Mouse (Mus musculus): Measurements from ENCODE around the gene Vmn1r18. TPM values are rescaled to one million over a fixed set of nuclear protein-coding genes. Genes with fewer than 3 reads are reported as not detected.
"Not testable (repeated sequence)": the region's sequence is repeated elsewhere in the genome, so short reads cannot be mapped to it uniquely, and the experiment has no call there.

The Vmn1r18 gene
- 0.02 TPM in 1 of 2 replicates, not detected in the other for polyA plus RNA-seq (2015; fragmentation: Nextera tagmentation; extraction: Ambion mirVana)

DNA sequence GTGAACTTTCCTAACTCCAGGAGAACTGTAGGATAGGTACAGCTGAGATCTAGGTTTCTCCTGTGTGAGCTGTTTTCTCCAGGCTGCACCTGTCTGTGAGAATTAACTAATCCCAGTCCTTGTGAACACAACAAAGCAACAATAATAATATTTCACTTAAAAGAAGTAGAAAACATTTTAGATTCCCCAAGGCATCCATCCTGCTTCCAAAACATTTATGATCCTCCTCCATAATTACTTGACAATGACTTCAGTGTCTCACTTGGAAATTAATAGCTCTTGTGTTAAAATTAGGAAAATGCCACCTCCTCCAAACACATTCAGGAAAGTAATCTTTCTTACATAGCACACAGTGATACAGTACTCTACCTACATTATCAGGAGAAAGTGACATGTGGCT is at the start of gene Vmn1r18:
TSS of gene Vmn1r18 (minus strand) at position 101 of the 400 bp plus-strand sequence.
- no peak within 1 kb of the TSS for H3K4me2 ChIP-seq (replicated peaks; ENCODE audit: low read depth)
- H3K27ac ChIP-seq (replicated peaks), result no peak within 1 kb of the TSS
- H3K27me3 ChIP-seq (ENCODE audit: control insufficient read depth, insufficient read depth, low read length), result no peaks in the 10 kb centered on the region
- no peak within 1 kb of the TSS for H3K9ac ChIP-seq (ENCODE audit: low read length)
- no peak within 1 kb of the TSS for H3K4me3 ChIP-seq (ENCODE audit: low read depth, low read length)
- ATAC-seq (ENCODE audit: low FRiP score, low TSS enrichment) (no peak), DNase-seq (ENCODE audit: low spot score) (no peak)
- H3K4me1 ChIP-seq (replicated peaks; ENCODE audit: control insufficient read depth, insufficient read depth), result no peaks in the 10 kb centered on the region
- no peaks in the 10 kb centered on the region for H3K9me3 ChIP-seq (ENCODE audit: control insufficient read depth, low read length)
- no peak for TF ChIP-seq CTCF (IDR thresholded peaks at IDR 0.05; ENCODE audit: low read depth)
- no peak for TF ChIP-seq EP300 (optimal IDR thresholded peaks at IDR 0.05)
- no peaks in the 10 kb centered on the region for H3K36me3 ChIP-seq (ENCODE audit: control insufficient read depth, insufficient read depth, low read length)

DNA sequence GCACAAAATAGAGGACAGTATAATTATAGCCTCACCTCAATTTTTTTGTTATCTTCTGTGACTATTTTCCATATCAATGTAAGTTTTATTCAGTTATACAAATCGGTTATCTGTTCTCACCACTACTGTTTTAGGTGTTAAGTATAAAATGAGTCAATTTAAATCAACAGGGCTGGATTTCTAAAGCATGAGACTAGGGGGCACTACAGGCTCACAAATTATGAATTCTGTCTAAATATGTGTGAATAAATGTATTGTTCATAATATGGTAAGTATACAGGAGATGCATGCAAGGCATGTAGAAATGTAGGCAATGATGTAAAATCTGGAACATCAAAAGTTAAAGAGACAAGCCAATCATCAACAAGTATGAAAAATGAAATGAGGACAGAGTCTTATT is 35.6 kb upstream of the Vmn1r18 start:
- H3K4me2 ChIP-seq (replicated peaks; ENCODE audit: low read depth), result no peak overlapping the region
- WGBS, result 68% methylated on average over 1 of the region's 1 CpGs
- no peaks in the 10 kb centered on the region for H3K4me1 ChIP-seq (replicated peaks; ENCODE audit: control insufficient read depth, insufficient read depth)
- H3K4me3 ChIP-seq (ENCODE audit: low read depth, low read length), result no peak overlapping the region
- TF ChIP-seq CTCF (IDR thresholded peaks at IDR 0.05; ENCODE audit: low read depth) (peak; percentile 63), EP300 (optimal IDR thresholded peaks at IDR 0.05) (no peak)
- no peaks in the 10 kb centered on the region for H3K27me3 ChIP-seq (ENCODE audit: control insufficient read depth, insufficient read depth, low read length)
- no peaks in the 10 kb centered on the region for H3K9me3 ChIP-seq (ENCODE audit: control insufficient read depth, low read length)
- DNase-seq (ENCODE audit: low spot score) (no peak), ATAC-seq (ENCODE audit: low FRiP score, low TSS enrichment) (no peak)
- H3K36me3 ChIP-seq (ENCODE audit: control insufficient read depth, insufficient read depth, low read length), result no peaks in the 10 kb centered on the region
- H3K9ac ChIP-seq (ENCODE audit: low read length), result no peak overlapping the region
- no peak overlapping the region for H3K27ac ChIP-seq (replicated peaks)

- no peak for DNase-seq (ENCODE audit: low spot score)
- H3K4me3 ChIP-seq (ENCODE audit: low read depth, low read length), result no peak within 1 kb of the TSS
- H3K27ac ChIP-seq (replicated peaks), result no peak within 1 kb of the TSS
- no peak for TF ChIP-seq EP300 (optimal IDR thresholded peaks at IDR 0.05)
- no peak for TF ChIP-seq CTCF (IDR thresholded peaks at IDR 0.05; ENCODE audit: low read depth)
- no peaks in the 10 kb centered on the region for H3K9me3 ChIP-seq (ENCODE audit: control insufficient read depth, low read length)
- H3K4me1 ChIP-seq (replicated peaks; ENCODE audit: control insufficient read depth, insufficient read depth), result no peaks in the 10 kb centered on the region
- H3K36me3 ChIP-seq (ENCODE audit: control insufficient read depth, insufficient read depth, low read length), result no peaks in the 10 kb centered on the region
- no peak within 1 kb of the TSS for H3K4me2 ChIP-seq (replicated peaks; ENCODE audit: low read depth)
- ATAC-seq (ENCODE audit: low FRiP score, low TSS enrichment), result no peak
- no peaks in the 10 kb centered on the region for H3K27me3 ChIP-seq (ENCODE audit: control insufficient read depth, insufficient read depth, low read length)
- H3K9ac ChIP-seq (ENCODE audit: low read length), result no peak within 1 kb of the TSS
- 57% methylated on average over 1 of the region's 1 CpGs for WGBS
These were observed 33.0 kb upstream of the Vmn1r18 start, which contains the start of gene Vmn1r20 for GRCm38 (mm10) chr6:57428630-57429029. TSS of gene Vmn1r20 (plus strand) at chr6:57428930.

DNA sequence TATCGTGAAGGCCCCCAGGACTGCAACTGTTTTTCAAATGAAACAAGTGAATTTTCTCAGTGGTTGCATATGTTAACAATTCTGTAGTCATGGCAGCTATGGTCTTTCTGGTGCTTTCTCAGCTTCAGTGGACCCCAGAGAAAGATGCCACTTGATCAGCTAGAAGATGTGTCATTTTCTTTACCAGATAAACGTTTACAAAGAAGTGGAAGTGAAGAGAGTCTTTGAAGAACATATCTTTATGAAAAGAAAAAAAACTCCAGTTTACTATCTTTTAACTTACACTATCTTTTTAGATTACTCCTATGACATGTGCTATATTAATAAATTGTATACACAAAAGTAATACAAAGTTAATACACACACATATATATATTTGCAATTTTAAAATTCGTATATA is 7.9 kb upstream of the Vmn1r18 start, which contains the start of gene Vmn1r19:
TSS of gene Vmn1r19 (plus strand) at position 301 of the 400 bp plus-strand sequence.
- not testable (repeated sequence) for ATAC-seq (ENCODE audit: low FRiP score, low TSS enrichment); H3K4me1 ChIP-seq (replicated peaks; ENCODE audit: control insufficient read depth, insufficient read depth); H3K4me2 ChIP-seq (replicated peaks; ENCODE audit: low read depth); H3K27me3 ChIP-seq (ENCODE audit: control insufficient read depth, insufficient read depth, low read length); H3K27ac ChIP-seq (replicated peaks); H3K9me3 ChIP-seq (ENCODE audit: control insufficient read depth, low read length); H3K36me3 ChIP-seq (ENCODE audit: control insufficient read depth, insufficient read depth, low read length); H3K4me3 ChIP-seq (ENCODE audit: low read depth, low read length); DNase-seq (ENCODE audit: low spot score); H3K9ac ChIP-seq (ENCODE audit: low read length)
- 60% methylated on average over 3 of the region's 3 CpGs for WGBS

DNA sequence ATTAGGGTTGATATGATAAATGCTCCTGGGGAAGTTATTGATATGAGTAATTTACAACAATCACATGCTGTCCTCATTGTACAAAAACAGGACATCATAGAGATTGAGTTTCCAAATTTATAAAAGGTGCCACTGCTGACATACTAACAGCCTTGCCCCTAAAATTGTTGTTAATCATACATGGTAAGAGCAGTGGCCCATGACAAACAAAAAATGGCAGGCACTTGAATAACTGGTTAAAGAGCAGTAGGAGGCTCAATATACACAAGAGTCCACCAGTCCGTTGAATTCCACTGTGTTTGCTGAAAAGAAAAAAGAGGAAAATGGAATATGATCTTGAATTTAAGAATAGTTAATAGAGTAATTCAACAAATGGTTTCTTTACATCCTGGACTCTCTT is 28.1 kb downstream of the Vmn1r18 start:
- no peaks in the 10 kb centered on the region for H3K4me1 ChIP-seq (replicated peaks; ENCODE audit: control insufficient read depth, insufficient read depth)
- TF ChIP-seq CTCF (IDR thresholded peaks at IDR 0.05; ENCODE audit: low read depth) (no peak), EP300 (optimal IDR thresholded peaks at IDR 0.05) (no peak)
- no peaks in the 10 kb centered on the region for H3K9me3 ChIP-seq (ENCODE audit: control insufficient read depth, low read length)
- H3K4me2 ChIP-seq (replicated peaks; ENCODE audit: low read depth), result no peak overlapping the region
- WGBS, result 82% methylated on average over 1 of the region's 1 CpGs
- H3K27ac ChIP-seq (replicated peaks), result no peak overlapping the region
- no peak for DNase-seq (ENCODE audit: low spot score)
- no peaks in the 10 kb centered on the region for H3K36me3 ChIP-seq (ENCODE audit: control insufficient read depth, insufficient read depth, low read length)
- no peak for ATAC-seq (ENCODE audit: low FRiP score, low TSS enrichment)
- no peak overlapping the region for H3K9ac ChIP-seq (ENCODE audit: low read length)
- no peaks in the 10 kb centered on the region for H3K27me3 ChIP-seq (ENCODE audit: control insufficient read depth, insufficient read depth, low read length)
- H3K4me3 ChIP-seq (ENCODE audit: low read depth, low read length), result no peak overlapping the region

GRCm38 (mm10) chr6:57365866-57366265 is 29.7 kb downstream of the Vmn1r18 start:
- not testable (repeated sequence) for H3K36me3 ChIP-seq (ENCODE audit: control insufficient read depth, insufficient read depth, low read length); H3K27me3 ChIP-seq (ENCODE audit: control insufficient read depth, insufficient read depth, low read length); H3K4me2 ChIP-seq (replicated peaks; ENCODE audit: low read depth); DNase-seq (ENCODE audit: low spot score); H3K27ac ChIP-seq (replicated peaks); ATAC-seq (ENCODE audit: low FRiP score, low TSS enrichment); H3K9ac ChIP-seq (ENCODE audit: low read length); H3K4me3 ChIP-seq (ENCODE audit: low read depth, low read length); H3K9me3 ChIP-seq (ENCODE audit: control insufficient read depth, low read length); H3K4me1 ChIP-seq (replicated peaks; ENCODE audit: control insufficient read depth, insufficient read depth)
- 91% methylated on average over 1 of the region's 1 CpGs for WGBS

Measured in stomach, postnatal 0 days (tissue).